Mouse (Mus musculus) thymus, adult 2 months (tissue): ENCODE data around the gene Snrpa1.

Experiments
- CTCF ChIP-seq: fragments of 200-500 bp; IDR thresholded peaks from 2 replicates; pipeline ENCODE4 v1.5.1; 2012; ENCODE audit warnings: mild to moderate bottlenecking, control low read depth, low read length, moderate library complexity, borderline replicate concordance; ENCODE audit not compliant: control insufficient read depth, poor library complexity, insufficient read depth; ENCODE audit errors: extremely low read depth
- POLR2A ChIP-seq: fragments of 200-500 bp; IDR thresholded peaks from 2 replicates; pipeline ENCODE4 v1.6.1; 2012; ENCODE audit warnings: mild to moderate bottlenecking, low read length, control low read depth, moderate library complexity; ENCODE audit not compliant: control insufficient read depth, poor library complexity, insufficient read depth; ENCODE audit errors: extremely low read depth

- TF ChIP-seq POLR2A = no peak
- no peak for TF ChIP-seq CTCF
These were observed 2.3 kb downstream of the Snrpa1 start for GRCm38 (mm10) chr7:66061057-66061456.
